10 mouse cellular contexts compared by ENCODE assay signal in the genomic region with DNA sequence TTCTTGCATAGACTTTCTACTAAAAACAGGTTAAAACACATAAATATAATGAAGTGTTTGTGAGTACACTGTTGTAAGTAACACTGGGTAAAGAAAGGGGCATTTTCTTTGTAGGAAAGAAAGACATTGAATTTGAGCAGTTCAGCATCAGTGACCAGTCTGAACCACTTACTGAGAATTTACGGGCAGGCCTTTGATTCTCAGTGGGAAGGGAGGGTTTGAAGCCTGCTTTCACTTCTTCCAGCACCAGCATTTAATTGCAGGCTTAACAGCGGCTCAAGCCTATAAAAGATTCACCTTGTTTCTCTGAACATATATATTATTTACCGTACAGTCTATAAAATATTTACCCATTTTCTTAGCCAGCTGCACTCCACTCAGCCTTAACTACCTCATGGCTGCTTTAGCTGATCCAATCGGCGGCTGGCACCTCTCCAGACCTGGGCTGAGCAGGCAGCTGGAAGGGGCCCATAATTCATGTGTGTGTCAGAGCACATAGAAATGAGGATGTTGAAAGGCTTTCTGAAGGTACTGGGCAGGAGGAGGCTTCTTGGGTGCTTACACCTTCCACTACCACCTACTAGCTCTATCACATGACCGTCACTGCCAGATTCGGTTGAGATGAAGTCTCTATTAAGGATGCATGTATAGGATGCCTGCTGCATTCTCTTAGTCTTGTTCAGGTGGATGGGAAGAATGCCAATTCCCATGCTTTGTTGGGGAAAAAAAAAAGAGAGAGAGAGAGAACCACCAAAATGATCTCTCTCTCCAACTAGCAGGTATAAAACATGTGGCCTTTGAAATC. TPM values are rescaled to one million over a fixed set of nuclear protein-coding genes. Genes with fewer than 3 reads are reported as not detected.
A peak's percentile ranks its signal among the peaks of the same experiment; 100 is the strongest.
DNase-seq lines count a peak whose midpoint lies in the region; ATAC-seq lines count a peak whose summit lies in the region.
"Had no signal": no experiment of that assay in that cellular context is flagged by ENCODE, and none has a peak within 500 bp of the region (broad histone marks: within the 10 kb centered on the region; RNA-seq: fewer than 3 reads in every experiment).

No protein-coding gene starts in this region.

- peak overlapping the region; percentile 51; the same call in 1 of the 2 replicates for H3K27ac ChIP-seq in intestine, embryonic 14.5 days (ENCODE audit: low read depth)
- H3K27ac ChIP-seq: heart, embryonic 10.5 days had no signal

- WGBS in intestine, embryonic 14.5 days = 41% methylated on average over 7 of the region's 7 CpGs

- no peaks in the 10 kb centered on the region for H3K36me3 ChIP-seq in intestine, embryonic 14.5 days (ENCODE audit: control insufficient read depth, insufficient read depth, low read length)
- H3K36me3 ChIP-seq: heart, embryonic 10.5 days had no signal

- DNase-seq in gastrocnemius, postnatal 14 days = peak; percentile 11
- no peak for DNase-seq in gastrocnemius, adult 18-20 months (ENCODE audit: low spot score)
- peak; percentile 34 for DNase-seq in adrenal gland, adult 8-10 months
- DNase-seq in intestine, embryonic 14.5 days (ENCODE audit: low spot score) = peak; percentile 71
- peak; percentile 48 for DNase-seq in mesoderm, embryonic 11.5 days (ENCODE audit: low read depth, low spot score)
- DNase-seq in thymus, postnatal 36 days = no peak
- DNase-seq in frontal cortex, adult 2 months (ENCODE audit: extremely low spot score in 1 of 2, low spot score in 1 of 2) = no peak
- no peak for DNase-seq in layer of hippocampus, adult 18-20 months (ENCODE audit: low spot score in 2 of 2)

- H3K27me3 ChIP-seq in intestine, embryonic 14.5 days (replicated peaks; ENCODE audit: control insufficient read depth, insufficient read depth, low read length) = no peaks in the 10 kb centered on the region

- peaks cover 14% of the 10 kb centered on the region for H3K4me1 ChIP-seq in intestine, embryonic 14.5 days (replicated peaks; ENCODE audit: control insufficient read depth, insufficient read depth, low read length)
- H3K4me1 ChIP-seq: heart, embryonic 10.5 days had no signal

- H3K9me3 ChIP-seq in intestine, embryonic 14.5 days (ENCODE audit: control insufficient read depth, low read length) = no peaks in the 10 kb centered on the region
- H3K9me3 ChIP-seq: heart, embryonic 10.5 days had no signal

- intact Hi-C loops in gastrocnemius, postnatal 14 days (cut with DNase I; ENCODE audit: low total_unique reads) = no loop called here

- ATAC-seq in intestine, embryonic 14.5 days (replicated peaks; ENCODE audit: low FRiP score, low TSS enrichment, low read depth) = peak; percentile 64

- no peak overlapping the region for H3K9ac ChIP-seq in intestine, embryonic 14.5 days (ENCODE audit: low read length)

- H3K4me2 ChIP-seq in intestine, embryonic 14.5 days (ENCODE audit: low read length) = no peak overlapping the region

- H3K4me3 ChIP-seq in intestine, embryonic 14.5 days (ENCODE audit: low read depth, low read length) = no peak overlapping the region
- H3K4me3 ChIP-seq: heart, embryonic 10.5 days had no signal

RNA-seq across cellular contexts. Expression of gene Fggy, which starts 50.0 kb away (rescaled TPM):
- 1 to 10 TPM; 6.7 to 7.3 TPM for total RNA-seq in gastrocnemius, postnatal 14 days (2021)
- total RNA-seq in gastrocnemius, adult 18-20 months (2021) = 10 to 100 TPM in 1 of 2 experiments, 1 to 10 TPM in 1; 7.8 to 11.7 TPM
- total RNA-seq in adrenal gland, adult 8-10 months (2022) = 10 to 100 TPM; 57.0 to 86.3 (median 73.5) TPM
- polyA plus RNA-seq in intestine, embryonic 14.5 days (2014; fragmentation: Nextera tagmentation; extraction: Ambion mirVana) = 10.9 and 14.2 TPM in 2 replicates
- polyA plus RNA-seq in frontal cortex, adult 2 months (2012; rRNA removed) = 11.8 and 12.6 TPM in 2 replicates
- 10 to 100 TPM; 14.9 to 15.5 TPM for total RNA-seq in layer of hippocampus, adult 18-20 months (2021)
- total RNA-seq: monocyte, adult 5-6 weeks had no signal

Comparison
In these comparisons a context has a peak if more than half of its experiments do, and no peak if none do; other contexts are left out.
1. DNase-seq: peak in gastrocnemius, postnatal 14 days (single experiment), adrenal gland, adult 8-10 months (single experiment), intestine, embryonic 14.5 days (single experiment) and mesoderm, embryonic 11.5 days (single experiment); none in gastrocnemius, adult 18-20 months (single experiment), thymus, postnatal 36 days (0 of 2), frontal cortex, adult 2 months (0 of 2) and layer of hippocampus, adult 18-20 months (0 of 2).